Mouse (Mus musculus) heart, postnatal 0 days (tissue): ENCODE results near the gene Fabp1. TPM values are rescaled to one million over a fixed set of nuclear protein-coding genes. Genes with fewer than 3 reads are reported as not detected.

Source experiments
- ATAC-seq: fragments of 200-750 bp; cut with Nextera tagmentation; 2 replicates; pipeline ENCODE4 v1.8.0; 2017; ENCODE audit warnings: low read depth, moderate number of reproducible peaks, moderate library complexity; ENCODE audit not compliant: insufficient read depth
- DNase-seq: peaks from one replicate; pipeline ENCODE4 v3.0.0-alpha.2; 2016; ENCODE audit warnings: low spot score
- H3K27ac ChIP-seq: fragments of 300-500 bp; sonication (generic); 2 replicates; pipeline ENCODE4 v1.5.1; 2014; ENCODE audit warnings: low read depth, mild to moderate bottlenecking
- H3K27me3 ChIP-seq: fragments of 300-500 bp; sonication (generic); 2 replicates; pipeline ENCODE4 v1.6.1; 2014; ENCODE audit warnings: low read length, mixed read lengths; ENCODE audit not compliant: control insufficient read depth, insufficient read depth
- H3K36me3 ChIP-seq: fragments of 300-500 bp; sonication (generic); replicated peaks from 2 replicates; pipeline ENCODE4 v1.6.1; 2014; ENCODE audit warnings: low read length, mixed read lengths; ENCODE audit not compliant: control insufficient read depth, insufficient read depth
- H3K4me1 ChIP-seq: fragments of 300-500 bp; sonication (generic); 2 replicates; pipeline ENCODE4 v1.6.1; 2014; ENCODE audit warnings: antibody characterized with exemption; ENCODE audit not compliant: control insufficient read depth, insufficient read depth
- H3K4me2 ChIP-seq: fragments of 300-500 bp; sonication (generic); 2 replicates; pipeline ENCODE4 v1.6.1; 2014; ENCODE audit warnings: low read depth, mild to moderate bottlenecking, low read length, moderate library complexity
- H3K4me3 ChIP-seq: fragments of 300-500 bp; sonication (generic); 2 replicates; pipeline ENCODE4 v1.5.1; 2014; ENCODE audit warnings: low read depth, low read length
- H3K9ac ChIP-seq: fragments of 300-500 bp; sonication (generic); replicated peaks from 2 replicates; pipeline ENCODE4 v1.6.1; 2014; ENCODE audit warnings: low read depth, low read length, mixed read lengths
- H3K9me3 ChIP-seq: fragments of 300-500 bp; sonication (generic); replicated peaks from 2 replicates; pipeline ENCODE4 v1.6.1; 2016; ENCODE audit warnings: low read length; ENCODE audit not compliant: control insufficient read depth
- CTCF ChIP-seq: IDR thresholded peaks from 2 replicates; pipeline ENCODE4 v1.5.1; 2016; ENCODE audit warnings: antibody characterized with exemption, control low read depth, low read depth
- EP300 ChIP-seq: IDR thresholded peaks from 2 replicates; pipeline ENCODE4 v1.6.1; 2016; ENCODE audit warnings: antibody characterized with exemption, low read depth
- WGBS: fragments of 180-500 bp; shearing (Covaris S2); extraction: QIAGEN DNeasy Blood & Tissue Kit; methylation state at CpG from one replicate; pipeline ENCODE4 v1.1.7; 2014; 5-methylcytosine and 5-hydroxymethylcytosine counted together
- polyA plus RNA-seq: library from polyadenylated mRNA; unstranded; fragments of >200 nt; fragmentation: Nextera tagmentation; extraction: Ambion mirVana; gene quantifications from 2 replicates; pipeline ENCODE4 v1.2.1, GENCODE M21; 2015
- total RNA-seq: library from RNA; depleted of rRNA; stranded (reverse); fragments of >200 nt; gene quantifications from 2 replicates; pipeline ENCODE4 v1.2.3, GENCODE M21; 2014; ENCODE audit warnings: low replicate concordance; rRNA removed

Fabp1 gene
- total and polyA plus RNA-seq, 2 experiments from 2014 or later = 0.83 TPM; not detected in 1

DNA sequence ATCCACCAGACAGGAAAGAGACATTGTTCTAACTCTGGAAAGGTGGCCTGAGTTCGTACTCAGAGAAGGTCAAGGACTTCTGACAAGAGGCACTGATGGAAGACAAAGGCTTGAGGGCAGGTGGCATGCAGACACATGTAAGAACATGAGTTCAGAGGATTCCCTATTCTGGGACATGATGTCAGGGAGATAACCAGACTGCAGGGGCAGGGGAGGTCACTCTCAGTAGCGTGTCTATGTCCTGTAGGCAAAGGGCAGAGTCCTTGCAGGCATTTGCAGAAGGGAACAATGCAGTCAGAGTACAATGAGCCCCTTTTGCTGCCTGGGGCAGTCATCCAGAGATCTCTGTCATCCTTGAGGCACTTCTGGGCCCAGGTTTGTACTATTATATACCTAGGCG lies 50.0 kb downstream of the Fabp1 start:
- no peak overlapping the region for H3K4me2 ChIP-seq
- peak; percentile 61 for DNase-seq
- no peak overlapping the region for H3K4me3 ChIP-seq
- no peaks in the 10 kb centered on the region; the same call in 1 of the 2 replicates for H3K36me3 ChIP-seq
- TF ChIP-seq EP300 = no peak
- no peak for TF ChIP-seq CTCF
- WGBS = 35% methylated on average over 3 of the region's 3 CpGs
- peak overlapping the region; percentile 82 for H3K27ac ChIP-seq
- no peak overlapping the region for H3K9ac ChIP-seq
- no peaks in the 10 kb centered on the region for H3K27me3 ChIP-seq
- H3K9me3 ChIP-seq = no peaks in the 10 kb centered on the region
- peaks cover 23% of the 10 kb centered on the region for H3K4me1 ChIP-seq
- peak; percentile 72 for ATAC-seq

DNA sequence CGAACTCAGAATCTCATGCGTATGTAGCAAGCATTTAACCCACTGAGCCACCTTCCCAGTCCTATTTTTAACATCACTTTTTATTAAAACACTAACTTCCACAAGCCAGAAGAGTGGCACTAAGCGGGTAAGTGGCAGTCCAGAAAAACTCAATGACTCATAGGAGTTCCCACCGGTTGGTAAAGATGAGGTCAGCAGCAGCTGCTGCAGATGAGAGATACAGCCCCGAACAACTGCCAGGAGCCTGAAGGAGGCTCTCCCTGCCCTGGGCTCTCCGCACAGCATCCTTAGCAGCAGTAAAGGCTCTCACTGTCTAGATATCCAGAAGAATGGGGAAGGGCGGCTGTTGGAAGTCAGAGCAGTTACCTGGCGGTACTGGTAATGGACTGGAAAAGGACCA lies 51.3 kb downstream of the Fabp1 start:
- peaks cover 23% of the 10 kb centered on the region for H3K4me1 ChIP-seq
- no peaks in the 10 kb centered on the region for H3K9me3 ChIP-seq
- 46% methylated on average over 8 of the region's 8 CpGs for WGBS
- DNase-seq (no peak), ATAC-seq (no peak)
- TF ChIP-seq EP300 = no peak
- no peak for TF ChIP-seq CTCF
- no peak overlapping the region for H3K4me2 ChIP-seq
- peak overlapping the region; percentile 82 for H3K27ac ChIP-seq
- H3K9ac ChIP-seq = no peak overlapping the region
- H3K27me3 ChIP-seq = no peaks in the 10 kb centered on the region
- no peak overlapping the region for H3K4me3 ChIP-seq
- peaks cover 3% of the 10 kb centered on the region; the same call in 1 of the 2 replicates for H3K36me3 ChIP-seq

DNA sequence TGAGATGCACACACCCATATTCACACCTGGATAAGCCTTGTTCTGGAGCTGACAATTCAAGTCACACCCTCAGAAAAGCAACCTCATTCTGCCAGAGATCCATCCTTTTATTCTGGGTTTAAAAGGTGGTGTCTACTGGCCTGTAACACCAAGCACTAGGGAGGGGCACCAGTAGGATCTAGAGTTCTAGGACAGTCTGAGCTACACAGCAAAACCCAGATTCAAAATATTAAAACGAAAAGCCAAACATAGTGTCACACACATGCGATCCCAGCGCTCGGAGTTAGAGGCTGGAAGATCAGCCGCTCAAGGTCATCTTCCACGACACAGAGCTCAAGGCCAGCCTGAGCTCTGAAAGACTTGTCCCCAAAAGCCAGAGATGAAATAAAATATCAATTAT lies 54.8 kb downstream of the Fabp1 start:
- DNase-seq (no peak), ATAC-seq (no peak)
- H3K4me2 ChIP-seq = peak overlapping the region; percentile 5; the same call in 1 of the 2 replicates
- H3K36me3 ChIP-seq = peaks cover 6% of the 10 kb centered on the region
- peaks cover 20% of the 10 kb centered on the region for H3K4me1 ChIP-seq
- WGBS = 40% methylated on average over 6 of the region's 6 CpGs
- H3K27ac ChIP-seq = peak overlapping the region; percentile 51
- 0 out of 2 replicates have a peak overlapping the region, but pooled peaks have one; percentile 20 for H3K9ac ChIP-seq
- H3K4me3 ChIP-seq = no peak overlapping the region
- no peaks in the 10 kb centered on the region for H3K27me3 ChIP-seq
- H3K9me3 ChIP-seq = no peaks in the 10 kb centered on the region
- TF ChIP-seq CTCF (no peak), EP300 (no peak)

Other genes with a start within 250 kb of the Fabp1 start
- not detected in 2 replicates for gene Foxi3, start 243.3 kb upstream of the Fabp1 start, total RNA-seq
- gene Foxi3, start 243.3 kb upstream of the Fabp1 start, polyA plus RNA-seq = not detected in 2 replicates
- 3.7 and 11.1 TPM in 2 replicates for gene Thnsl2, start 55.4 kb upstream of the Fabp1 start, total RNA-seq
- gene Thnsl2, start 55.4 kb upstream of the Fabp1 start, polyA plus RNA-seq = 6.9 and 7.6 TPM in 2 replicates
- 47.8 and 51.7 TPM in 2 replicates for gene Krcc1, start 71.8 kb downstream of the Fabp1 start, total RNA-seq
- gene Krcc1, start 71.8 kb downstream of the Fabp1 start, polyA plus RNA-seq = 82.5 and 83.7 TPM in 2 replicates
- 287 and 316 TPM in 2 replicates for gene Smyd1, start 122.4 kb downstream of the Fabp1 start, total RNA-seq
- 106 and 109 TPM in 2 replicates for gene Smyd1, start 122.4 kb downstream of the Fabp1 start, polyA plus RNA-seq
- gene Cd8b1, start 123.0 kb downstream of the Fabp1 start, total RNA-seq = 0.08 TPM in 1 of 2 replicates, not detected in the other
- gene Cd8b1, start 123.0 kb downstream of the Fabp1 start, polyA plus RNA-seq = 0.12 and 0.18 TPM in 2 replicates
- gene Cd8a, start 173.6 kb downstream of the Fabp1 start, total RNA-seq = 5.4 TPM in 1 of 2 replicates, not detected in the other
- gene Cd8a, start 173.6 kb downstream of the Fabp1 start, polyA plus RNA-seq = 0.04 TPM in 1 of 2 replicates, not detected in the other
- gene Rmnd5a, start 240.8 kb downstream of the Fabp1 start, total RNA-seq = 35.2 and 50.2 TPM in 2 replicates
- 6.9 and 7.0 TPM in 2 replicates for gene Rmnd5a, start 240.8 kb downstream of the Fabp1 start, polyA plus RNA-seq